Mouse (Mus musculus) lung, adult 2 months (tissue): ENCODE measurements around the gene Pnpo.

Experiments
- CTCF ChIP-seq: fragments of 200-500 bp; IDR thresholded peaks from 2 replicates; pipeline ENCODE4 v1.5.1; 2011; ENCODE audit warnings: mild to moderate bottlenecking, low read length, control low read depth; ENCODE audit not compliant: insufficient read depth
- POLR2A ChIP-seq: fragments of 200-500 bp; IDR thresholded peaks from 2 replicates; pipeline ENCODE4 v1.6.1; 2011; ENCODE audit warnings: low read depth, mild to moderate bottlenecking, control low read depth, low read length, borderline replicate concordance; ENCODE audit errors: extremely low read depth

GRCm38 (mm10) chr11:96972906-96973305 is 29.1 kb upstream of the Pnpo start:
- no peak for TF ChIP-seq CTCF
- TF ChIP-seq POLR2A: no peak
